Mouse (Mus musculus): ENCODE measurements around the gene 4931428L18Rik.

Gene 4931428L18Rik

DNA sequence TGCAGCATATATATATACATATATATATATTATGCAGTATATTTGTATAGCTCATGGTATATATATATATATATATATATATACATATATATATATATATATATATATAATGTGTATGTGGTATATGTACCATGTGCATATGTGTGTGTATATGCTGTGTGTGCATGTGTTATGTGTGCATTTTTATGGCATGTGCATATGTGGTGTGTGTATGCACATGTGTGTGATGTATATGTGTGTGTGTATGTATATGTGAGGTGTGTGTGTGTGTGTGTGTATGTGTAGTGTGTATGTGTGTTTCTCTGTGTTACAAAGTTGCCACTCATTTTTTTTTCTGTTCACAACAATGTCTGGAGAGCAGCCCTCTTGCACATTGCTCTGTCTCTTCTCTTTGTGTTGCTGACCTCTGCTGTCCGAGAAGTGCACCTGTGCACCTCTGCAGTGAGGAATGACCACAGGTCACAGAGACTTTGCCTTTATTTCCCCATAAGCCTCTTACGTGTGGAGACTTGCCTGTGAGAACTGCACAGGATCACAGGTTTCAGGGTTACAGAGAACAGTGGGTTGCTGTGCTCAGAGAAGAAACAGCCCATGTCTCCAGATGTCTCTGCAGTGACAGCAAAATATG lies 69.6 kb downstream of the 4931428L18Rik start:
- DNase-seq (ENCODE audit: low read depth, low spot score) = no peak

DNA sequence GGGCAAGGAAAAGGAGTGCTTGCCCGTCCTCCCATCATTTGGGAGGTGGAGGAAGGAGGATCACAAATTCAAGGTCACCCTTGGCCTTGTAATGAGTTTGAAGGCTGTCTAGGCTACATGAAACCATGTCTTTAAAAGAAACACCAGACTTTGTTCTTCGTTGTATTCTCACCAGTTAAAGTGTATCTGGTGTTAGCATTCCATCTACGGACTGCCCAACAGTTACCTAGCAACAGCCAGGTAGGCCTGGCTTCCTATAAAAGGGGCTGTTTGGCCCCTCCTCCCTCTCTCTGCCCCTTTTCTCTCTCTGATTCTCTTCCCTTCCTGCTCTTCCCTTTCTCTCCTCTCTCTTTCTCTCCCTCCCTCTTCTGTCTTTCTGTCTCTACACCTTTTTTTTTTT lies 71.9 kb downstream of the 4931428L18Rik start:
- no peak for DNase-seq (ENCODE audit: low read depth, low spot score)

DNA sequence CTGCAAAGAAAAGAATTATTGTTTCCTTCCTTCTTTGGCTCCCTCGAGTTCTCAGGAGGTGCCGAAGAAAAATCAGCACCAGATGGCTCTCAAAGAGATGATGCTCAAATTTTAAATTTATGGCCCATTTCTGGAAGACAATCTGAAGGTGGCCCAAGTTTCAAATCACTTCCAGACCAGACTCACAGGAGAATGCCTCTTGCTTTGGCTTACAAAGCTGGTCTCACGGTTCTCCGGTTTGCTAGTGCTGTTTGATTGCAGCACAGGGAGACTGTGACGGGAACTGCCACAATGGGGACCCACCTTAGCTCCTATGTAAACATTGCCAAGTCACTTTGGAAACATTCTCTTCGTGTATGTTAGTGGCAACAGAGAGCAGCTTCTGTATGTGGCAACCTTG lies 72.8 kb downstream of the 4931428L18Rik start:
- DNase-seq (ENCODE audit: low read depth, low spot score) = no peak

DNA sequence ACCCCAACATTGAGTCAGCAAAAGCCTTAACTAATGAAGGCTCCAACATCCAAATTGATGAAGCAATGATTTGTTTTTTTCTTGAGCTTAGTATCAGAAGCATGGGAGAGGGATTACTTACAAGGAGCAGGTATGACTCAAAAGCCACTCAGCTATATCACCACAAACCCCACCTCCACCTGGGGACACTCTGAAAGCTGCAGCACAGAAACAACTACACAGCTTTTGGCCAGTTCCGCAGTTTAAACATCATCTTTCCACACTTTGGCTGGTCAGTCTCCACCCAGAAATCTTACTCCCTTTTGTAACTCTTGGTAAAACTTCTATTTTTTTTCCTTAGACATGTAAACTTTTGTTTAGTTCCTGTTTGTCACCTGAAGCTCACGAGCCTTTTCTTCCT lies 78.9 kb downstream of the 4931428L18Rik start:
- DNase-seq (ENCODE audit: low read depth, low spot score) = no peak

DNA sequence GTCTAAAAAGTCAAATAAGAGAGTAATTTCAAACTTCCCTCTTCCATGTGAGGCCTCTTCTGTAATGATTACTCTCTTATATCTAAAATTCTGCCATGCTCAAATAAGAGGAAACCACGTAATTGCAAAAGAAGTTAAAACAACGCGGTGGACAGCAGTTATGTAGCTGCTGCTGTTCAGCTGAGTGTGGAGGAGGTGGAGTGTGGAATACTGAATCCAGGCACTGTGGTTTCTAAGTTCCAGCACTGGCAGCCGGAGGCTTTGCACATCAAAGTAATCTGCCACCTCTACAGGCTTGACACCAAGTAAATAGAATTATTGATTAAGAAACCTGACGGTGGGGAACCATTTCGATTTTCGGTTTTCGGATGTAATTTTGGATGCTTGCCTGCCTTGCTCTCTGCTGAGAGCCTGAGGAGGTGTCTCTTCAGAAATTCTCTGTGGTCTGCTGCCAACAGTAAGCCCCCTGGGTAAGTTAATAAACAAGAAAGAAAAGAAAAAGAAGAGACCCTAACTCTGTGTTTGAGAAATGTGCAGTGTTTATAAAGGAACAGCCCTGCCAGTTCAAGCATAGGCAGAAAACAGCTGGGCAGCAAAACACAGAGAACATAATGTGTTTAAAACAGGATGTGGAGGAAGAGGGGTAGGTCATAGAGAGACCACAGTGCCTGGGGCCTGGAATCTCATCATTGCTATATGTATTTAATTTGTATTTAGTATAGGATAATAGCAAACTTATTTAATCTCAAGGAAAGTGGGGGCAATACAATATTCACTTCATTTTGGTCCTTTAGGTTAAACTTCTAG lies 80.0 kb downstream of the 4931428L18Rik start:
- DNase-seq (ENCODE audit: low read depth, low spot score) = no peak

DNA sequence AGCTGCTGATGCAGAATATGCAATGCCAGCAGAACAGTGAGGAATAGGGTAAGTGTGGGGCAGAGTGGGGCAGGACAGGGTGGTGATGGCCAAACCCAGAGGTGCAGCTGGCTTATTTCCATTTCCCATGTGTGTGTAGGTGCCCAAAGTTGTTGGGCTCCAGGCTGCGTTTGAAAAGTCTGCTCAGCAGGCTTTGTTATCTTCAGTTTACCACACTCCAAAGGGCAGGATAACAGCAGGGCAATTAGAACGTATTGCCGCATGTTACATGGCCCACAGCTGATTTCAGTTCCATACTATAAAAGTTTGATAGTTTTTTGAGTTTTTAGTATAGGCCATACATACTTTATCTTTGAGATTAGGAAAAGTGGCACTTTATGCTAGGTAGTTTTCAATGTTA lies 84.1 kb downstream of the 4931428L18Rik start:
- DNase-seq (ENCODE audit: low read depth, low spot score) = no peak

DNA sequence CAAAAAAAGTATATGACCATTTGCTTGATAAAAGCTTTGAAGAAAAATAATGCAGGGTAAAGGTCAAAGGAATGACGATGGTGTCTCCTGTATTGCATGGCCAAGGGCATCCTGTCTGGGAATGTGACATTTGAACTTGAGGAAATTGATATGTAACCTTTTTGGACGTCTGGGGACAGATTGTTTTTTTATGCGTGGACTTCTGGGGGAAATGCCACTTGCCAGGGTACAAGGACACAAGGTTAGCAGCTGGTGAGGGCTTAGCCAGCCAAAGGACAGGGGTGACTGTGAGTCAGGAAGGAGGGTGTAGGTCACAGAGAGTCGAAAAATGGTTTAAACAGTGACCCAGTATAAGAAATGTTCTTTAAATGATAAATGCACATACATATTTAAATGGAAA lies 109.0 kb downstream of the 4931428L18Rik start:
- DNase-seq (ENCODE audit: low read depth, low spot score) = no peak

DNA sequence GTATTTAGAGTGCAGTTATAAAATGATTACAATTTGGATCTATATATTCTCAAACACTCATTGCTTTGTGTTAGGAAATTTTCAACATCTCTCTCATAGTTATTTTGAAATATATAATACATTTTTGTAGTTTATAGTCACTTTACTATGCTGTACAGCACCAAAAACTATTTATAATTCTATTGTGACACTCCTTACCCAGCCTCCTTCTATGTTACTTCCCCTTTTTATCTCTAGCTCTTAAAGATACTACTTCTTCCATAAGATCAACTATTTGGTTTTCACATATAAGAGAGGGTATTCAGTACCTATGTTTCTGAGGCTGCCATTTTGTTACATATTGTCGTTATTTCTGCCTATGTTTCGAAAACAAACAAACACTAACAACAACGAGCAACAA lies 114.5 kb downstream of the 4931428L18Rik start:
- DNase-seq (ENCODE audit: low read depth, low spot score) = no peak

DNA sequence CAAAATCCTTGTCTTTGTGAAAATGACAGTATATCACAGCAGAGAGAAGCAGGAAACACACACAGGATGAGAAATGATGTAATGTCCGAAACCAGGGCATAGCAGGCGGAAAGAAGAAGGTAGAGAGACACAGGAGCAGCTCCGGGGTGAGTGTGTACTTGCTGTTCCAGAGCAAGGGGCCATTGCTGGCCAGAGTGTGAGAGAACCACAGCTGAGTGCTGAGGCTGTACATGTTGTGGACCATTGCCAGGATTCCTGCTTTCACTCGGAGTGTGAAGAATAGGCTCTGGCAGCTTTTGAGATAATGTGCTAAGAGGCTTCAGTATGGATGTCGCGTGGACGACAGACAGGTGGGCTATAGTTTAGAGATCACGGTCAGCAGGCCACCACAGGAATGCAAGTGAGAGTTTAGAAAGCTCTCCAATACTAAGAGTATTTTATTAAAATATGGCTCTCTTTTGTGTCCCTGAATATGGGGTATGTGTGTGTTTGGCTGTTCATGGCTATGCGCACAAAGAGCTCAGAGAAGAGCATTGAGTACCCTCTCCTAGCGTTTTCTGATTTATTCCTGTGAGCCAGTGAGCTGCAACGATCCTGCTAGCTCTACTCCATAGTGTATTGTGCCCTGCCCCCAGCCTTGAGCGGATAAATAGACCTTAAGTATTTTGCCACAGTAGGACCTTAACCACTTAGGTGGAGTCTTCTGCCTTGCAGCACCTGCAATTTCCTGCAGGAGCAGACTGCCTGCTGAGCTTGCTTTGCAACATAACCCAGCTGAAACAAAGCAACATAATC lies 119.4 kb downstream of the 4931428L18Rik start:
- no peak for DNase-seq (ENCODE audit: low read depth, low spot score)

DNA sequence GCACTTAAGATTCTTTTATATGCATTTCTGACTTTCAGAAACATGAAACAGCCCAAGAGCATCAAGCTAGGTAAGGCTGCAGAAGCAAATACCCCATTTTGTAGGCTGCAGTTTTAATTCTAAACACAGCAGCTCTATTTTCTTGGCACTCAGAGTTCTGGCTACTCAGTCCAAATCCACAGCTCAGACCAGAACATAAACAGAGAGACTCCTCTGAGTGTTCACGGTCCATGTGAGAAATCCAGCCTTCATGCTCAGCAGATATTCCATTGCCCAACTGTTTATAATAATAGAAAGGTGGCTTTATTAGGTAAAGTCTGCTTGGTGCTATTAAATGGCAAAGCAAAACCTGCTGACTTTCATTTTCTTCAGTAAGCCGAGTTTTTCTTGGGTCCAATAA lies 120.2 kb downstream of the 4931428L18Rik start:
- DNase-seq (ENCODE audit: low read depth, low spot score) = no peak

DNA sequence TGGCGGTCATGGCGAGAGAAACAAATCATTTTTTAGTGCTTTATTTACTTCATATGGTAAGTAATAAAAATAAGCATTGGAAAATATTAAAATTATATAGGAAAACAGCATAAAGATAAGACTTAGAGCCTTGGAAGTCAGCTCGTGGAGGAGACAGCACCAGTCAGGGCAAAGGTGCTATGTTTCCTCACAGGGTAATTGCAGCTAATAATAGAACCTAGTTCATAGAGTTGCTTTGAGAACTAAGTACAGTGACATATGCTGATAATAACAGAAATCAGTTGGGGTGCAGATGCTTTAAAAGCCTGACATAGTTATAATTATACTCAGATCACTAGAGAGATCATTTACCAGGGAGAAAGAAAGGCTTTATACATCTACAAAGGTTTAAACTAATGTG lies 125.3 kb downstream of the 4931428L18Rik start:
- DNase-seq (ENCODE audit: low read depth, low spot score) = no peak

DNA sequence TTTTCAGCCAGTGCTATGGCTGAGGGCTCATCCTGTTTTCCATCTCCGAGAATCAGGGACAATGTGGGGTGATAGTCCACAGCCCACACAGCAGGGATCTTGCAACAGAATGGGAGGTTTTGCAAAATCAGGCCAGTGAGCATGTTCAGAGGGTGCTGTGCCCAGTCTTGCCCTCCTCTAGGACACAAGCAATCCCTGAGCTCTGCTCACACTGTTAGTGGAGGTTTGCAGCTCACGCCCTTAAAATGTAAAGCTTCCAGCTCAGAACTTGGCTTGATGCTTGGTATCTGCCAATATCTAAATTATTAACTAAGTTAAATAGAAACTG lies 126.1 kb downstream of the 4931428L18Rik start:
- DNase-seq (ENCODE audit: low read depth, low spot score) = no peak

DNA sequence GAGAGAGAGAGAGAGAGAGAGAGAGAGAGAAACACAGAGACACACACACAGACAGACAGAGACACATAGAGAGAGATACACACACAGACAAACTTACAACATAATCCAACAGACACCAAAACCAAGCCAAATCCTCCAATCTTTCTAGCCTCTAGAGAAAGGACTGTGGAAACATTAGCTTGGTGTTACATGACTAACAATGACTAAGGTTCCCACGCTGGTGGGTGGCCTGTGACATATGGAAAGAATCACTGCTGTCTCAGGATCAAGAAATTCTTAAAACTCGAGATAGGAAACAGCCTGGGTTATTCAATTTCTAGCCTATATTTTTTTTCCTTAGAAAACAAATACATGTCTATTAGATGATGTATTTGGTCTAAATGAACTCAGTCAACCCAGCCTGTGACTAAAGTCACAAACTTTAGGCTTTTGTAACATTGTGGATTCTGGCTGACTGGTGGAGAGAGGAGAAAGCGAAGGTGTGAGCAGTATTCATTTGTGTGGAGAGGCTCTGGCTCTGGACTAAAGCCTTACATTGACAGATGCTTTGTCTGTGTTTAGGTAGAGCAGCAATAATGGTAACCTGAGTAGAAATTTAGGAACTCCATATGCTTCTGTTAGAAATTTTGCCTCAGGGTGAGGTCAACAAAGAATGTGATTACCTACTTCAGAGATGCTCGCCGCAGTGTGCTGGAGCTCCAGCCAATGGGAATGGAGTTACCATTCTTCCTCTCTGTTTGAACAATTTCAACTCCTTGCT lies 126.6 kb downstream of the 4931428L18Rik start:
- DNase-seq (ENCODE audit: low read depth, low spot score) = no peak

DNA sequence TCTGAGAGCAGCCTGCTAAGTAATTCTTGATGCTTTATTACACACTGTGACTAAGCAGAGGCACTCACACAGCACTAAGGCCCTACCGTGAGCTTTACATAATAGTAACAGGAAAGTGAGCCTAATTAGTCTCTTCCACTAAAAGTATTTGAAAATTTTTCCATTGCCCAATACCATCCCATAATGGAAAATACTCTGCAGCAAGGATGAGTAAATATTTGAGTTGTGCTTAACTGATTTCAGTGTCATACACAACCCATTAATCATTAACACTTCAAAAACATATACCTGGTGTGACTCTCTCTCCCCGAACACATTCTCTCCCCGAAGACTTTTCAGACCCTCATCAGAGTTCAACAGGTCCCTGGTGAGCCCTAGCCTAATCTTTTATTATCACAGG lies 127.7 kb downstream of the 4931428L18Rik start:
- no peak for DNase-seq (ENCODE audit: low read depth, low spot score)

DNA sequence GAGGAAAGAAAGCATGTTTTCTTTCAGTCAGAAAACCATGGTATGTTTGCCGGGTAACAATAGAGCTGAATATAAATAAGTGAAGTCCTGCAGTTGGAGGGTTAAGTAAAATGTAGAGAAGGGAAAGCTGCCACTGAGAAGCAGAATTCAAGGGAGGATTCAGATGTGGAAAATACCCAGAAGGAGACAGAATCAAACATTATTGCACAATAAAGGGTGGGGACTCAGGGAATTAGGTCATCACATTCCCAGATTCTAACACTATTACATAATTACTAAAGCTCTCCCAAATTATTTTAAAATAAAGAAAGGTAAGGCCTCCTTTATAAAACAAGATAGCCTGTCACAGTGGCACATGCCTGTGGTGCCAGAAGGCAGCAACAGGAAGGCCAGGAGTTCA lies 128.5 kb downstream of the 4931428L18Rik start:
- no peak for DNase-seq (ENCODE audit: low read depth, low spot score)

DNA sequence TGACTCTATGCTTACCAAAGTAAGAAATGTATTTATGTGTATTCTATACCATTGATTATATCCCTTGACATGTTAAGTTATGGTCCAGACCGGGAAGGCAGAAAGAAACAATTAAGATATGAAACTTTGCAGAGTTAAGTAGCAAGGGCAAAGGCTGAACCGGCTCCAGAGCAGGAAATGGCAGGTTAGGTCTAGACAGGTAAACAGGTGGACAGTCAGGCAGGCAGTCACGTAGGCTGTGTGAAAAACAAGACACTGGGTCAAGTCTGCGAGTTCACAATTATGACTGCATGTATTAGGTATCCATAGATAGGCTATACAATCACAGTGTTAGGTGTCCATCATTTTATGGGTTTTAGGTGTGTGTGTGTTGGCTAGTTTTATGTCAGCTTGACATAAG lies 133.8 kb downstream of the 4931428L18Rik start:
- no peak for DNase-seq (ENCODE audit: low read depth, low spot score)

DNA sequence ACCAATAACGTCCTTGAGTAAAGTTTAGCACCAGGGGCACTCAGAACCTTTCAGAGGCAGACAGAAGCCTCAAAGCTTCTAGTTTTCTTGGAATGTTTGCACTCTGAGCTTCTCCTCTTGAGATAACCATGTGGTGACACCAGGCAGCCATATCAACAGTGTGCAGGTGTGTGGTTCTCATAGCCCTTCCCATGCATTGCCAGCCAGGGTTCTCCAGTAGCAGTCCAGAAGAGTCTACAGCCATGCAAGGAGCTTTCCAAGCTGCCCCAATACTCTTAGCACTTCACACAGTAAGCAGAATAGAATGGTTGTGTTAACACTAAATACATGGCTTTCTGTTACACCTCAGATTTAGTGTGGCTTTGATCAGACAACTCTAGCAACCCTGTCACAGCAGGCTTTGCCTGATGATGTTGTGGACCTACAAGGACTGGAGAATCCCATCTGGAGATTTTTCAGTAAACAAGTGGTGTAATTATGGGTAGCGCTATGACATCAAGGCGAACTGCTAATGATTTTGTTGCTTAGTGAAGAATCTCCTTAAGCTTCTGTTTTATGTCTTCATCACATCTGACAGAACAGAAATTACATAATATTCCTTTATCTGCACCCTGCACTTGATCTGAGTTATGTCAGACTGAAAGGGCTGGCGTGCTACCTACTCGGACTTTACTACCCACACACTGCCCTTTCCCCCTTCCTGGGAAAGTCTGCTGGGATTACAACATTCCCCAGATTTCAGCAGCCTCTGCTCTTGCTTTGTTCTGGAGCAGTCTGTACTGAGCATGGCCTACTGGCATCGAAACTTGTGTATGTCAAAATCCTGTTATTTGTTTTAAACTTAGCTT lies 149.7 kb downstream of the 4931428L18Rik start:
- no peak for DNase-seq (ENCODE audit: low read depth, low spot score)

DNA sequence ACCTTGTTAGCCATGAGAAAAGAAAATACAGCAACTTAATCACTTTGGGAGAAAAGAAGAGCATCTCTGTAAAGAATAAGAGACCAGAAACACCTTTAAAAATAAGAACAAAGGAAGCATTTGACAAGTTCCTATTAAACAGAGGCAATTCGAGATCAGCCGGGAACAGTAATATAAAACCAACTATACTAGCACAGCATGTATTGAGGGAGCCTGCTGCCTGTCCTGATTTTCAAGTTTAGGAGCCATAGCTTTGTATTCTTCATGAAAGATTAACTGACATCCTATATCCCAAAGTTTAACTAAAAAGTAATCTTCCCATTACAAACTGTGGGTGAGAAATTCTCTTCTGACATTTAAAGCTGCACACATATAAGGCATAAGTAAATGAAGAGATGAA lies 151.3 kb downstream of the 4931428L18Rik start:
- no peak for DNase-seq (ENCODE audit: low read depth, low spot score)

DNA sequence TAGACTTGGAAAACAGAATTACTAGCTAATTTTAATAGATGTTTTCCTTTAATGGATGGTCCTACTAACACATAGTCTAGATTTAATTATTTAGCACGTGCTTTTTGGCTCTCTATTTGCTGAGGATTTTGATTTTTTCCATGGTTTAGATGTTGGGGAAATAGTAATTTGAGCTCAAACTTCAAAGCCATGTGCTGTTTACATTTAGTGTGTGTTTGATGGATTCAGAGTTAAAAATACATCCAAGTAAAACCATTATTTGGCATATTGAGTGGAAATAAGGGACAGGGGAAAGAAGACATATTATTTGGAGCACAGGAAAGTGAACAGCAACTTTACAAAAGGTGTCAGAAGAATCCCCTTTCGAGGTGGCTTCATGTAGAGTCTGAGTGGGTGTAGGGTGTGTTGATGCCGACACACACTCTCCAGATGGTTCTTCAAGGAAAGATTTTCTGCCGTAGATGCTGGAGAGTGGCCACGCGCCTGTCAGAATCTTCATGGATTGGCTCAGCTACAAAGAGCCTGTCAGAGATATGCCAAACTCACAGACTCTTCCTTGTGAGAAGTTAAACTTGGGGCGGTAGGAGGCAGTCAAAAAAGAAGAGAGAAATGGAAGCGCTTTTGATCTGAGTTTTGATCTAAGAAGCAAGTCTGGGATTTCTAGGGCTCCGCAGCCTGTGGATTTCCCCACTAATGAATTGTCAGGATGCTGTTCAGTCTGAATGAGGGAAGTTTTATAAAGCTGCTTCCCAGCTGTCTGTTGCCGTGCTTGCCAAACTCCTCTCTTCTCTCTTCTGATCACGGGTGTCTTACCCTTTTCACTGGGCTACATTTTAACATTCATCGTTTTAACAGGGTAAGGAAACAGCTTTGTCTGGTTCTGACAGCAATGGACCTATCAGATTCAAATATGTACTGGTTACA lies 157.4 kb downstream of the 4931428L18Rik start:
- DNase-seq (ENCODE audit: low read depth, low spot score) = no peak

DNA sequence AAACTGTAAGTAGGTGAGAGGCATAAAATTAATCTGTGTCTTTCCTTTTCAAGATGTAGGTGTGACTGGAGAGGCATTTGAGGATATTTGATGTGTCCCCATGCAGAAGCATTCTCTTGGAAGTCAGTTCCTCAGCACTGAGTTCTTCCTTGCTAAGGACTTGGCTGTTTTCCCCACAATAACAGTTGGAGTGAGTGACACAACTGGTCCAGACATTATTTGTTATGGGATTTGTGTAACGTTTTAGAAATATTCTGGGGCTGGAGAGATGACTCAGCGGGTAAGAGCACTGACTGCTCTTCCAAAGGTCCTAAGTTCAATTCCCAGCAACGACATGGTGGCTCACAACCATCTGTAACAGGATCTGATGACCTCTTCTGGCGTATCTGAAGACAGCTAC lies 162.7 kb downstream of the 4931428L18Rik start:
- DNase-seq (ENCODE audit: low read depth, low spot score) = no peak

Measured in CD4-positive helper T cell, adult 2 months (primary cell).